Mouse (Mus musculus) skeletal muscle tissue, adult 2 months (tissue): ENCODE data around the gene Mblac2.

Experiments used
- DNase-seq: peaks from one replicate; pipeline ENCODE4 v3.0.0-alpha.2; 2012; ENCODE audit warnings: low read depth, low spot score

The Mblac2 gene

GRCm38 (mm10) chr13:81736606-81737005 is 25.5 kb downstream of the Mblac2 start:
- DNase-seq = no peak

GRCm38 (mm10) chr13:81740898-81741297 is 29.8 kb downstream of the Mblac2 start:
- peak; percentile 4 for DNase-seq

- no peak for DNase-seq
Observed at GRCm38 (mm10) chr13:81743391-81744091, 32.4 kb downstream of the Mblac2 start.

- DNase-seq = no peak
Observed at GRCm38 (mm10) chr13:81744092-81744396, 32.9 kb downstream of the Mblac2 start.

- DNase-seq = no peak
Observed at GRCm38 (mm10) chr13:81754878-81755277, 43.7 kb downstream of the Mblac2 start.

- no peak for DNase-seq
Observed at GRCm38 (mm10) chr13:81755324-81755723, 44.2 kb downstream of the Mblac2 start.

GRCm38 (mm10) chr13:81757058-81757660 is 46.0 kb downstream of the Mblac2 start:
- DNase-seq = no peak

- no peak for DNase-seq
Observed at GRCm38 (mm10) chr13:81760379-81760778, 49.2 kb downstream of the Mblac2 start.

- DNase-seq = no peak
Observed at GRCm38 (mm10) chr13:81761566-81762186, 50.5 kb downstream of the Mblac2 start.

GRCm38 (mm10) chr13:81764173-81764572 is 53.0 kb downstream of the Mblac2 start:
- DNase-seq = no peak

GRCm38 (mm10) chr13:81767038-81767659 is 56.0 kb downstream of the Mblac2 start:
- no peak for DNase-seq

GRCm38 (mm10) chr13:81776217-81776616 is 65.1 kb downstream of the Mblac2 start:
- no peak for DNase-seq

GRCm38 (mm10) chr13:81782475-81782874 is 71.3 kb downstream of the Mblac2 start:
- no peak for DNase-seq

GRCm38 (mm10) chr13:81782971-81783404 is 71.8 kb downstream of the Mblac2 start, which contains the start of gene Cetn3:
Cetn3 (plus strand) TSS chr13:81783077.
- DNase-seq = peak; percentile 98

GRCm38 (mm10) chr13:81783405-81784342 is 72.5 kb downstream of the Mblac2 start:
- DNase-seq = peak; percentile 97

- no peak for DNase-seq
Observed at GRCm38 (mm10) chr13:81785766-81786480, 74.8 kb downstream of the Mblac2 start.

GRCm38 (mm10) chr13:81790160-81790559 is 79.0 kb downstream of the Mblac2 start:
- no peak for DNase-seq

- DNase-seq = no peak
Observed at GRCm38 (mm10) chr13:81791861-81792260, 80.7 kb downstream of the Mblac2 start.

- DNase-seq = no peak
Observed at GRCm38 (mm10) chr13:81793850-81794249, 82.7 kb downstream of the Mblac2 start.

GRCm38 (mm10) chr13:81801121-81801520 is 90.0 kb downstream of the Mblac2 start:
- DNase-seq = no peak
